Mouse (Mus musculus) B cell, adult 2 months (primary cell): ENCODE data around the gene Clcf1.

Source experiments
- DNase-seq, 2 experiments: peaks; one replicate each; pipeline ENCODE4 v3.0.0; 2022

Clcf1 gene

GRCm38 (mm10) chr19:4257216-4257896, 43.3 kb downstream of the Clcf1 start:
- DNase-seq = peak; percentile 90 to 91

GRCm38 (mm10) chr19:4257897-4258252, 43.8 kb downstream of the Clcf1 start:
- no peak for DNase-seq

GRCm38 (mm10) chr19:4261038-4261698, 47.1 kb downstream of the Clcf1 start:
- DNase-seq = peak; percentile 49 to 55

- no peak for DNase-seq
Observed at GRCm38 (mm10) chr19:4262756-4263155, 48.7 kb downstream of the Clcf1 start.

GRCm38 (mm10) chr19:4263702-4264101, 49.7 kb downstream of the Clcf1 start:
- DNase-seq = no peak

GRCm38 (mm10) chr19:4264171-4264780, 50.2 kb downstream of the Clcf1 start:
- no peak for DNase-seq

- peak; percentile 24 to 31 for DNase-seq
Observed at GRCm38 (mm10) chr19:4265956-4266355, 51.9 kb downstream of the Clcf1 start.

- peak; percentile 81 to 84 for DNase-seq
Observed at GRCm38 (mm10) chr19:4268566-4269361, 54.7 kb downstream of the Clcf1 start, which contains the start of gene Ssh3. TSS of gene Ssh3 (minus strand) at chr19:4269180.

- no peak for DNase-seq
Observed at GRCm38 (mm10) chr19:4270187-4270586, 56.1 kb downstream of the Clcf1 start.

GRCm38 (mm10) chr19:4270972-4271371, 56.9 kb downstream of the Clcf1 start:
- DNase-seq = no peak
